Mouse (Mus musculus): ENCODE measurements around the gene Lrp10.

Gene Lrp10

GRCm38 (mm10) chr14:54463959-54464292 is at the start of gene Lrp10:
TSS of gene Lrp10 (plus strand) at chr14:54464137.
- DNase-seq (ENCODE audit: low read depth, low spot score): peak; percentile 76

- no peak for DNase-seq (ENCODE audit: low read depth, low spot score)
Measured at GRCm38 (mm10) chr14:54415241-54416020, 48.5 kb upstream of the Lrp10 start.

DNA sequence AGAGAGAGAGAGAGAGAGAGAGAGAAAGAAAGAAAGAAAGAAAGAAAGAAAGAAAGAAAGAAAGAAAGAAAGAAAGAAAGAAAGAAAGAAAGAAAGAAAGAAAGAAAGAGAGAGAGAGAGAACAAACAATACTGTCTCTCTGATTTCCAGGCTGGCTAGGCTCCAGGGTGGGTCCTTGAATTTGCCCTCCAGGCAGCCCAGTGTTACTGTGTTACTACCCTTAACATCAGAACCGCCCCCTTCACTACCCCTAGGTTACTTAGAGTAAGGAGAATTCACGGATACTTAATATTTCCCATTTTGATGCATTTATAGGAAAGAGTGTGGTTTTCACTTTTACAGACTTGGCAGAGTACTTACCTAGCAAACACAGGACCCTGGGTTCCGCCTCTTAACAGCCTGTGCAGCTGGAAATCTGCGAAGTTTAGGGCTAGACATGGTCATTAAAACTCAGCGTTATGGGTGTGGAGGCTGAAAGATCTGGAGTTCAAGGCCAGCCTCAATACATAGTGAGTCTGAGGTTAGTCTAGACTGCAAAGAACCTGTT is 47.6 kb upstream of the Lrp10 start:
- no peak for DNase-seq (ENCODE audit: low read depth, low spot score)

DNA sequence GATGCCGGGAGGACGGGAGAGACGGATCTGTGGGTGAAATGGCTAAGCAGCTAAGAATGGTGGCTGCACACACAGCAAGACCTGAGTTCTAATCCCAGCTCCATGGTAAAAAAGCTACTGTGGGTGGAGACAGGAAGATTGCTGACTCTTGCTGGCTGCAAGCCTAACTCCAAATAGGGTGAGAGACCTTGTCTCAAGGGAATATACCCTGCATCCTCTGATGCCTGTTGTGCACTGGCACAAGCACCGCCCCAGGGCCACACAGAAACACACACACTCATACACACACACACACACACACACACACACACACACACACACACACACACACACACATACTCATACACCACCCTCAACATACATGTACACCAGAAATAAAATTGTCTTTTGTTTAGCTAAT is 47.1 kb upstream of the Lrp10 start:
- no peak for DNase-seq (ENCODE audit: low read depth, low spot score)

- DNase-seq (ENCODE audit: low read depth, low spot score): no peak
Measured at GRCm38 (mm10) chr14:54417623-54418081, 46.3 kb upstream of the Lrp10 start, which contains the start of gene Slc7a7. TSS of gene Slc7a7 (minus strand) at chr14:54417780.

- no peak for DNase-seq (ENCODE audit: low read depth, low spot score)
Measured at GRCm38 (mm10) chr14:54421014-54421413, 42.9 kb upstream of the Lrp10 start.

- no peak for DNase-seq (ENCODE audit: low read depth, low spot score)
Measured at GRCm38 (mm10) chr14:54423406-54423805, 40.5 kb upstream of the Lrp10 start.

DNA sequence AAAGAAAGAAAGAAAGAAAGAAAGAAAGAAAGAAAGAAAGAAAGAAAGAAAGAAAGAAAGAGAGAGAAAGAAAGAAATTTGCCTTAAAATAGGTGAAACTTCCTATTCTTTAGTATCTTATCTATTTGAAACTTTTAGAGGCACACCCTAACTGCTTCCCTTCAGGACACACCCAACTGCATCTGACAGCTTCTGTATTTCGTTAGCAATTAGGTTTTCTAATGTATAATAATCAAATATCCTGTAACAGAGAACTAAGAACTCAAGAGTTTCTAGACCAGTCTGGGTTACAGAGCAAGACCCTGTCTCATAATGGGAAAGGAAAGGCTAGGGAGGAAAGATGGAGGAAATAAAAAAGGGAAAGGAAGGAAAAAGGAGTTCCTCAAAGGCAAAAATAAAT is 39.3 kb upstream of the Lrp10 start:
- no peak for DNase-seq (ENCODE audit: low read depth, low spot score)

DNA sequence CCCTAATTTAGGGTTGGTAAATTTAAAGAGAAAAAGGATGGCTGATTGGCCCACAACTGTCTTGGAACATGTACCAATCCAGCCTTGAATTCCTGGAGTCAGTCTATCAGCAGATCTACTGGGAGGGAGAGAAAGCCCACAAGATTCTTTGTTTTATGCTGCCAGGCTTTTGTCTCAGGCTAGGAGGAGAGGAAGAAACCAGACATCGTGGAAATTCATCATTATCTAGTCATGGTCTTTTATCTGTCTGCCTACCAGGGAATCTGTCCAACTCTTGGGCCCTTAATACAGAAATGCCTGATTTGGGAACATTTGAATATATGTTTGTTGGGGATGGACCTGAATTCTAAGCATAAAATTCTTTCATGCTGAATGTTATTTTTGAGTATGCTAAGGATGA is 38.4 kb upstream of the Lrp10 start:
- no peak for DNase-seq (ENCODE audit: low read depth, low spot score)

DNA sequence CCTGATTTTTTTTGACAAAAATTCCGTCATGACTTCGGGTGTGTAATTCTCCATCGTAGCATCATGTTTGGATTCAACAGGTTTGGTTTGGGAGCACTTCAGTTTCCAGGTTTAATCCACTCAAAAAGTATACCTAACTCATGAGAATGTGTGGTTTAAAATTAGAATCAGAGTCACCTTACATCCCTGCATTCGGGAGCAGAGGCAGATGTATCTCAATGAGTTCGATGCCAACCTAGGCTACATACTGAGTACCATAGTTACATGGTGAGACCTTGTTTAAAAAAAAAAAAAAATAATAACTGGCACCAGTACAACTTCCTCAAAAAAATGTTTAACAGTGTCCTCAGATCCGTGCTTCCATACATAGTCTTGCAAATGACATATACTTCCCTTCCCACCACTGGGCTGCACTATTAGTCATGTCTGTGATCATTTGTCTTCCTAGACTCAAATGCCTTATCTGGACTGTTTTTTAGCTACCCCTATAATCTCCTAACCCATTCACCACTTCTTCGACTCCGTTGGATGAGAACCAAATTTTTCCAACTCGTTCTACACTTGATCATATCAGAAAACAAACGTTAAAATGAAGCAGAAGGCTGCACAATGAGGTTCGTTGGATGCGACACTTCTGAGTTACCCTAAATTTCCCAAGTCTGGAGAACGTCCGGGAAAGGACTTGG is 37.8 kb upstream of the Lrp10 start:
- no peak for DNase-seq (ENCODE audit: low read depth, low spot score)

DNA sequence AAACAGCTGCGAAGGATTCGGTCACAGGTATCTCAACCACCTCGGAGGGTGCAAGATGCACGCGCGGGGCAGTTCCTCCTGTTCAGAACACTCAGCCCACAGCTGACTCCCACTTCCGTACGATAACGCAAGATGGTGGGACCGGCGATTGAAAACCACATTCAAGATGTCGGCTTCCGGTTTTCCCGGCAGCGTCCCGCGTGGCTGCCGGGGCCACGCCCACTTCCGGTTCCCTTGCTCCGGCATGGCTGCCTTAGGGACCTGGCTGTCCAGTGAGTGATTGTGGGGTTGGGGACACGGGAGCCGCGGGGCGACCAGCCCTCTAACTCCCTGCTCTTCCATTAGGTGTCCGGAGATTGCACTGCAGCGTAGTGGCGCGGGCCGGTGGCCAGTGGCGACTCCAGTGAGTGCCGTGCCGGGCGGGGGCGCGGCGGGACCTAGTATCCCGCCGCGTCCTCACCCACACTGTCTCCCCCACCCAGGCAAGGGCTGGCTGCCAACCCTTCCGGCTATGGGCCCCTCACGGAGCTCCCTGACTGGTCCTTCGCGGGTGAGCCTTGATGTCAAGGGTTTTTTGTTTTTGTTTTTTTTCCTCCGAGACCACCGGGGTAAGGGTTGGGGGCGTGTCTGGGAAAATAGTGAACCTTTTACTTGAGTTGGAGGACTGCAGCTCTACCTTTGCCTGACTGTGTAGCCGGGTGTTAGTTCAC is 37.1 kb upstream of the Lrp10 start, which contains the start of gene Mrpl52:
Gene Mrpl52, plus strand, starts transcription at position 221 of the 710 bp plus-strand sequence.
- DNase-seq (ENCODE audit: low read depth, low spot score): peak; percentile 90

DNA sequence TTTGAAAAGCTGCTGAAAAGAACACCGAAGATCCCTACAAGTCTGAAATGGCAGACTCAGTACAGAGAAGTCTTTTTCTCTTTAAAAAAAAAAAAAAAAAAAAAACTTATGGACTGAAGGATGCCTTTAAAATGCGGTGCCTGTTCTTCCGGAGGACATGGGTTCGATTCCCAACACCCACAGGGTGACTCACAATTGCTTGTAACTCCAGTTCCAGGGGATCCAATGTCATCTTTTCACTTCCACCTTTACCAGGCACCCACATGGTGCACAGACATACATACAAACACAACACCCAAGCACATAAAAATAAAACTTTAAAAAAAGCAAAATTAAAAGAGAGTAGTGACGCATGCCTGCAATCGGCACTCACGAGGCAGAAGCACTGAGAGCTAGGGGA is 36.2 kb upstream of the Lrp10 start:
- no peak for DNase-seq (ENCODE audit: low read depth, low spot score)

- no peak for DNase-seq (ENCODE audit: low read depth, low spot score)
Measured at GRCm38 (mm10) chr14:54428421-54428820, 35.5 kb upstream of the Lrp10 start.

DNA sequence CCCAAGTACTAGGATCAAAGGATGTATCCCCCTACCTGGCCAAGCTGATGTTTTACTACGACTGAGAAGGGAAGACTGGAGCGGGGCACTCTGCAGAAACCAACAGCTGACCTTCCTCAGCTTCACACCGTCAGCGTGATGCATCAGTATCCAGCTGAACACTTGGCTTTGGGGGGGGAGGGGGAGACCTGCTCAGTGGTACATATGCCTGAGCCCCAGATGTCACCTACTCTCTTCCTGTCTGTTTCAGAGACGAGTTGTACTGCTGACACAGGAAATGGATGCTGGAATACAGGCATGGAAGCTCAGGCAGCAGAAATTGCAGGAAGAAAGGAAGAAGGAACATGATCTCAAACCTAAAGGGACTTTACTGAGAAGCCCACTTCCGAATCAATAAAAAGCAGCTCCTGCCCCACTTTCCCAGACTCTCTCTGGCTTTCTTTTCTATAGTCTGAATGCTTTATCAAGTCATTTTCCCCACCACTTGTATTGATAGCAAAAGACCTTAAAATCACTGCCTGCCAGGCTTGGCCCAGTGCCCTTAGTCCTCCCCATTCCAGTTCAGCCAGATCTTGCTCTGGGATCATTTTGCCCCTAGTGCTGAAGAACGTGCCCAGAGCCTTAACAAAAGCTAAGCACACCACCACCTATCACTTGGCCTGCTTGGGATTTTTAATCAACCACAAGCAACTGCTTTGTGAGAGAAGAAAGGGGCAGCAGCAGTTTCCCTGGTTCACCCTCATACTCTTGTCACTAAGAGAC is 34.4 kb upstream of the Lrp10 start:
- DNase-seq (ENCODE audit: low read depth, low spot score): no peak

- DNase-seq (ENCODE audit: low read depth, low spot score): no peak
Measured at GRCm38 (mm10) chr14:54430406-54431145, 33.4 kb upstream of the Lrp10 start.

DNA sequence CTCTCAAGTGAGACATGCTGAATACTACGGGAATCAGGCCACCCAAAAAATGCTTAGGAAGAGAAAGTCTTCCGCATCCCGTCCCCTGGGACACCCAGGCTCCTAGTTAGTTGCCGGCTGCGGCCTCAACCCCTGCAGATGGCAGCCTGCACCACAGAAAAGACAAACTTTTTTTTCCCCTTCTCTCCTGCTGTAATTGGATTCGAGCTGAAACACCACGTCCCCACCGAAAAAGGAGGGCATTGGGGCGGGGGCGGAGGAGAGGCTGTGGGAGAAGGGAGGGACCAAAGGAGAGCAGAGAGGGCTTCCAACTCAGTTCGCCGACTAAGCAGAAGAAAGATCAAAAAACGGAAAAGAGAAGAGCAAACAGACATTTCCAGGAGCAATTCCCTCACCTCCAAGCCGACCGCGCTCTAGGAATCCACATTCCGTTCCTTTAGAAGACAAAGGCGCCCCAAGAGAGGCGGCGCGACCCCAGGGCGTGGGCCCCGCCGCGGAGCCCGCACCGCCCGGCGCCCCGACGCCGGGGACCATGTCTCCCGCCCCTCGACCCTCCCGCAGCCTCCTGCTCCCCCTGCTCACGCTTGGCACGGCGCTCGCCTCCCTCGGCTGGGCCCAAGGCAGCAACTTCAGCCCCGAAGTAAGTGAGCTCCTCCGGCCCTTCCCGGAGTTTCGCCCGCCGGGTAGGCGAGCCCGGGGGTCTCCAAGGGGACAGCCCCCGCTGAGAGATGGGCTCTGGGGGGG is 32.4 kb upstream of the Lrp10 start, which contains the start of gene Mmp14:
Gene Mmp14, plus strand, starts transcription at position 279 of the 744 bp plus-strand sequence.
- peak; percentile 70 for DNase-seq (ENCODE audit: low read depth, low spot score)

GRCm38 (mm10) chr14:54432078-54432836 is 31.7 kb upstream of the Lrp10 start:
- DNase-seq (ENCODE audit: low read depth, low spot score): no peak

GRCm38 (mm10) chr14:54432837-54433830 is 30.8 kb upstream of the Lrp10 start:
- DNase-seq (ENCODE audit: low read depth, low spot score): no peak
